Mouse (Mus musculus): ENCODE measurements at regions not wholly inside any gene's neighbourhood (a gene's known extent, or its start where the extent isn't known, plus 50 kb on each side); places are given as distances from the start of the nearest gene placed in this dataset.

DNA sequence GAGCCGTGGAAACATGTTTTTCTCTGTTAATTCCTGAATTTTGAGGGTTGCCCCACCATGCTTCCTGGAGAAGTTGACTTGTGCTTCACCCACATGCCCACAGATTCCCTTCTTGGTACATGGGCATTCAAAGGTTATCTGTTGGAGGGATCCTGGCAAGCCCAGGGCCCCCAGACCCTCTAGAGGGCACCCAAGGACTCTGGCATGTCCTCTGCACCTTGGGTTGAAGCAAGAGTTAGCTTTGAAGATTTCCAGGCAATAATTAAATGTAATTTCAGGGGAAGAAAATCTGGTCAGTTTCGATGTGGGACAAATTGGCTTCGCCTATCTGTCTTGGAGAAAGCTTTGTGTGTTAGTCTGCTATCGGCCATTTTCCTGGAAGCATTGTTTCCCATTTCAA is 339.0 kb upstream of the Zmiz1 start:
- TF ChIP-seq CTCF (IDR thresholded peaks at IDR 0.05; ENCODE audit: borderline replicate concordance, insufficient read depth, low read depth, low read length), result no peak
- TF ChIP-seq POLR2A (IDR thresholded peaks at IDR 0.05; ENCODE audit: borderline replicate concordance, insufficient read depth, low read length), result no peak

Data from cerebellum, adult 2 months (tissue).